Mouse (Mus musculus) embryonic facial prominence, embryonic 12.5 days (tissue): Measurements from ENCODE around the gene Heatr6. TPM values are rescaled to one million over a fixed set of nuclear protein-coding genes. Genes with fewer than 3 reads are reported as not detected.

Experiments
- ATAC-seq: fragments of 200-750 bp; cut with Nextera tagmentation; 2 replicates; pipeline ENCODE4 v1.8.0; 2017; ENCODE audit not compliant: insufficient number of reproducible peaks, insufficient read depth, low FRiP score, low TSS enrichment
- H3K27ac ChIP-seq: fragments of 300-500 bp; sonication (generic); 2 replicates; pipeline ENCODE4 v1.5.1; 2016; ENCODE audit warnings: mild to moderate bottlenecking
- H3K27me3 ChIP-seq: fragments of 300-500 bp; sonication (generic); 2 replicates; pipeline ENCODE4 v1.6.1; 2016; ENCODE audit warnings: mild to moderate bottlenecking, moderate library complexity
- H3K36me3 ChIP-seq: fragments of 300-500 bp; sonication (generic); 2 replicates; pipeline ENCODE4 v1.6.1; 2016; ENCODE audit warnings: mild to moderate bottlenecking
- H3K4me1 ChIP-seq: fragments of 300-500 bp; sonication (generic); 2 replicates; pipeline ENCODE4 v1.6.1; 2016
- H3K4me2 ChIP-seq: fragments of 300-500 bp; sonication (generic); replicated peaks from 2 replicates; pipeline ENCODE4 v1.6.1; 2016; ENCODE audit warnings: mild to moderate bottlenecking, moderate library complexity
- H3K4me3 ChIP-seq: fragments of 300-500 bp; sonication (generic); 2 replicates; pipeline ENCODE4 v1.5.1; 2016; ENCODE audit warnings: mild to moderate bottlenecking
- H3K9ac ChIP-seq: fragments of 300-500 bp; sonication (generic); 2 replicates; pipeline ENCODE4 v1.6.1; 2016; ENCODE audit warnings: mild to moderate bottlenecking, moderate library complexity
- H3K9me3 ChIP-seq: fragments of 300-500 bp; sonication (generic); 2 replicates; pipeline ENCODE4 v1.6.1; 2016; ENCODE audit warnings: mild to moderate bottlenecking, moderate library complexity
- WGBS: fragments of 180-500 bp; shearing (Covaris S2); methylation state at CpG from one replicate; pipeline ENCODE4 v1.1.7; 2016; 5-methylcytosine and 5-hydroxymethylcytosine counted together
- polyA plus RNA-seq: library from polyadenylated mRNA; unstranded; fragments of >200 nt; fragmentation: Nextera tagmentation; extraction: Ambion mirVana; gene quantifications from 2 replicates; pipeline ENCODE4 v1.2.1, GENCODE M21; 2016

Gene Heatr6
- polyA plus RNA-seq, 1 experiment from 2014 or later, result 31.2 TPM

DNA sequence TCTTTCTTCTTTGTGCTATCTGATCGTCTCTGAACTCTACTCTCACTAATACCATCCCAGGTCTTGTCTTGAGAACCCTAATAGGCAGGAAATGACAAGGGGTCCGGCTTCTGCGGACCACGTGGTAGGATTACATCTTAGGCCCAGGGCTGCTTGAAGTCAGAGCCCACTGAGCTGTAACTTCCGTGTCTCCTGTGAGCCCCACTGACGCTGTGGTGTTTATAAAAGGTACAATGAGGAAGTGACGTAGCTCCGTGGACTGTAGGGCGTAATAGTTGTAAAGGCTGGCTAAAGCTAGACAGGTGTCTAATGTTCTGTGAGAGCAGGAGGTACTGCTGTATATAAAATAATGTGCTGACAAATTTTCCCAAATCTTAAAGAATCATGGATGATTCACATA, 13.8 kb downstream of the Heatr6 start:
- Histone ChIP-seq H3K36me3 (peaks cover 96% of the 10 kb centered on the region), H3K4me3 (no peak overlapping the region), H3K27ac (no peak overlapping the region), H3K4me2 (no peak overlapping the region), H3K9me3 (no peaks in the 10 kb centered on the region), H3K4me1 (no peaks in the 10 kb centered on the region), H3K9ac (no peak overlapping the region), H3K27me3 (no peaks in the 10 kb centered on the region)
- no peak for ATAC-seq
- WGBS, result 86% methylated on average over 9 of the region's 9 CpGs

GRCm38 (mm10) chr11:83768976-83769375, 15.5 kb downstream of the Heatr6 start:
- no peak overlapping the region for H3K27ac ChIP-seq
- no peaks in the 10 kb centered on the region for H3K4me1 ChIP-seq
- ATAC-seq, result no peak
- H3K4me3 ChIP-seq, result no peak overlapping the region
- H3K9ac ChIP-seq, result no peak overlapping the region
- H3K9me3 ChIP-seq, result no peaks in the 10 kb centered on the region
- no peaks in the 10 kb centered on the region for H3K27me3 ChIP-seq
- peaks cover 95% of the 10 kb centered on the region for H3K36me3 ChIP-seq
- WGBS, result 84% methylated on average over 4 of the region's 4 CpGs
- H3K4me2 ChIP-seq, result no peak overlapping the region

- Histone ChIP-seq H3K9me3 (no peaks in the 10 kb centered on the region), H3K27ac (no peak overlapping the region), H3K4me2 (no peak overlapping the region), H3K27me3 (no peaks in the 10 kb centered on the region), H3K36me3 (peaks cover 95% of the 10 kb centered on the region), H3K4me1 (no peaks in the 10 kb centered on the region), H3K9ac (no peak overlapping the region), H3K4me3 (no peak overlapping the region)
- 95% methylated on average over 7 of the region's 7 CpGs for WGBS
- ATAC-seq, result no peak
Observed at GRCm38 (mm10) chr11:83771014-83771413, 17.5 kb downstream of the Heatr6 start.

DNA sequence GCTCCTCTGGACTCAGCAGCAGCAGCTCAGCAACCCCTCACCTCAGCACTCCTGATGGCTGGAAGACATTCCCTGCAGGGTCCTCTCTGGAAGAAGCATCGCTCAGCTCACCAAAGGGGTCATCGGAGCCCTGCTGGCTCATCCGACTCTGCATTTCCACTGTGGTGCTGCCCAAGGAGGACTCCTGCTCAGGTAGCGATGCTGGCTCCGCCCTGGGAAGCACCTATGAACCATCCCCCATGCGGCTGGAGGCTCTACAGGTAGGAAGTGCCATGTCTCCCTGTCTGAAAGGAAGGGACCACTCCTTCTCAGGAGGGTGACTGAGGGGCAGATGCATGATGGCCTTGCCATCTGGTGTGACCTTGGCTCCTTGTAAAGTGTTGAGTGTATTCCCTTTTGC, 18.8 kb downstream of the Heatr6 start:
- H3K9ac ChIP-seq, result no peak overlapping the region
- no peaks in the 10 kb centered on the region for H3K9me3 ChIP-seq
- no peak overlapping the region for H3K4me3 ChIP-seq
- no peak overlapping the region for H3K27ac ChIP-seq
- H3K4me1 ChIP-seq, result no peaks in the 10 kb centered on the region
- H3K27me3 ChIP-seq, result no peaks in the 10 kb centered on the region
- H3K36me3 ChIP-seq, result peaks cover 95% of the 10 kb centered on the region
- H3K4me2 ChIP-seq, result no peak overlapping the region
- 97% methylated on average over 6 of the region's 6 CpGs for WGBS
- no peak for ATAC-seq

DNA sequence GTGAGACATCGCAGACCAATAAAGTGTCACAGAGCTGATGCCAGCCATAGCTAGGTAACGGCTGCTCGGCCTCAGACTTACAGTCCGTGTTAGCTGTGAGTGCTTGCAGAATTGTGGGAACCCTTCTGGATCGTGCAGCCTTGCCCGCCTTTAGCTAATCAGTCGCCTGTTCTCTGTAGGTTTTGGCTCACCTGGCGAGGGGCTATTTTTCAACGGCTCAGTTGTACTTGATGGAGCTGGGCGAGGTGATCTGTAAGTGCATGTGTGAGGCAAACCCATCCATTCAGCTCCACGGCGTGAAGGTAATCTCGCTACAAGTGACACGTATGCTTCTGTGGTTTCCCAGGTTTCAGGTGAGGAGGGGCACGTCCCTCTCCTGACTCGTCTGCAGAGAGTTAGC, 20.2 kb downstream of the Heatr6 start:
- WGBS, result 96% methylated on average over 16 of the region's 16 CpGs
- no peak overlapping the region for H3K9ac ChIP-seq
- H3K36me3 ChIP-seq, result peaks cover 90% of the 10 kb centered on the region

GRCm38 (mm10) chr11:83774324-83774723, 20.8 kb downstream of the Heatr6 start:
- H3K4me2 ChIP-seq, result no peak overlapping the region
- H3K9me3 ChIP-seq, result no peaks in the 10 kb centered on the region
- H3K4me3 ChIP-seq, result no peak overlapping the region
- WGBS, result 93% methylated on average over 11 of the region's 11 CpGs
- H3K9ac ChIP-seq, result no peak overlapping the region
- peaks cover 91% of the 10 kb centered on the region for H3K36me3 ChIP-seq
- no peaks in the 10 kb centered on the region for H3K4me1 ChIP-seq
- H3K27me3 ChIP-seq, result no peaks in the 10 kb centered on the region
- no peak overlapping the region for H3K27ac ChIP-seq
- ATAC-seq, result no peak

More for the DNA sequence above, 20.2 kb downstream of the Heatr6 start:
- H3K27me3 ChIP-seq, result no peaks in the 10 kb centered on the region
- no peak for ATAC-seq
- H3K4me2 ChIP-seq, result no peak overlapping the region
- no peak overlapping the region for H3K27ac ChIP-seq
- no peaks in the 10 kb centered on the region for H3K9me3 ChIP-seq
- H3K4me3 ChIP-seq, result no peak overlapping the region
- no peaks in the 10 kb centered on the region for H3K4me1 ChIP-seq

DNA sequence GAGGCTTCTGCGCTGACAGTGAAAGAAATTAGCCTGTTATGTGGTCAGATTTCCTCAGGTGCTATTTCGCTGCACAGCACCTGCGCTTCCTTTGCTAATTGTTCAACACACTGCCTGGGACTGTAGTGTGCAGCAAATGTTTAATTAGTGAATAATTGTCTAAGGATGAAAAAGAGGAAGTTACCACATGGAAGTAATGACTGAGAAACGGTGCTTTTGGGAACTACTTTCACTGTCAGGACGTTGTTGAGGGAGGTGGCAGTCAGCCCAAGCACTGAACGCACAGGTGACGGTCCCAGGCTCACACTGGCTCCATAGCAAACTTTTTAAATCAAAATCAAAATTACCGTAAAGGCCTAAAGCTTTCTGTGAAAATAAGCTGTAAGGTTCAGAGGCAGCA, 23.3 kb downstream of the Heatr6 start:
- Histone ChIP-seq H3K4me3 (no peak overlapping the region), H3K4me1 (no peaks in the 10 kb centered on the region), H3K9ac (no peak overlapping the region), H3K36me3 (peaks cover 92% of the 10 kb centered on the region), H3K27me3 (no peaks in the 10 kb centered on the region), H3K27ac (no peak overlapping the region), H3K9me3 (no peaks in the 10 kb centered on the region), H3K4me2 (no peak overlapping the region)
- WGBS, result 92% methylated on average over 8 of the region's 8 CpGs
- ATAC-seq, result no peak

DNA sequence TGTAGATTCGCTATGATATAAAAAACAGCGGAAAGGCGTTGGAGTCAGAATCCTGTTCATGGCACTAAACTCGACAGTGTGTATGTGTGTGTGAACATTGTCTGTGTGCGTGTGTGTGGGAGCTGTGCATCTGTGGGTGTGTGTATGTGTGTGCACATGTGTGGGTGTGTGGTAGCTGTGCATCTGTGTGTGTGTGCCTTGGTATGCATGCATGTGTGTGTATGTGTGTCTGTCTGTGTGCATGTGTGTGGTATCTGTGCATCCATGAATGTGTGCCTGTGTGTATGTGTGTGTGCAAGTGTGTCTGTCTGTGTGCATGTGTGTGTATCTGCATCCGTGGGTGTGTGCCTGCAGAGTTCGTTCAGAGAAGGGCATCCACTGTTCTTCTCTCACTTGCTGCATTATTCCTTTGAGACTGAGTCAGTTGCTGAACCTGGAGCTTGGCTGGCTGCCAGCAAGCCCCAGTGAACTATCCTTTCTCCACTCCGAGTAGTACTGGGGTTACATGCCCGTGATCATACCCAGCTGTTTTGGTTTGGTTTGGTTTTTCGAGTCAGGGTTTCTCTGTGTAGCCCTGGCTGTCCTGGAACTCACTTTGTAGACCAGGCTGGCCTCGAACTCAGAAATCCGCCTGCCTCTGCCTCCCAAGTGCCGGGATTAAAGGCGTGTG, 30.6 kb downstream of the Heatr6 start:
- no peaks in the 10 kb centered on the region for H3K27me3 ChIP-seq
- no peak overlapping the region for H3K27ac ChIP-seq
- no peak for ATAC-seq
- 81% methylated on average over 14 of the region's 14 CpGs for WGBS
- H3K9me3 ChIP-seq, result no peaks in the 10 kb centered on the region
- peaks cover 46% of the 10 kb centered on the region for H3K36me3 ChIP-seq
- no peak overlapping the region for H3K4me2 ChIP-seq
- no peak overlapping the region for H3K4me3 ChIP-seq
- no peak overlapping the region for H3K9ac ChIP-seq
- H3K4me1 ChIP-seq, result no peaks in the 10 kb centered on the region

DNA sequence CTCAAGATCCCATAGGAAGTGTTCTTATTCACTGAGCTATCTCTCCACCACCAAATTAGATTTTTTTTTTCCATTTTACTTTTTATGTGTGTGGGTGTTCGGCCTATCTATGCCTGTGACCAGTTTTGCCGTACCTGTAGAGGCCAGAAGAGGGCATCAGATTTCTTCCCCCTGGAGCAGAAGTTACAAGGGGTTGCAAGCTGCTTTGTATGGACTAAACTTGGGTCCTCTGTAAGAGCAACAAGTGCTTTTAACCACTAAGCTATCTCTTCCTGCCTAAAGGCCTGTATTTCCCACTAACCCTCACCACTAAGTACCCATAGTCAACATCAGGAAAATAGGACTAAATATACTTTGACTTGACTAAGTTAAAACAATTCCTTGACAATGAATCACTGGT, 31.2 kb downstream of the Heatr6 start:
- ATAC-seq, result no peak
- Histone ChIP-seq H3K4me2 (no peak overlapping the region), H3K36me3 (peaks cover 40% of the 10 kb centered on the region), H3K4me1 (no peaks in the 10 kb centered on the region), H3K27ac (no peak overlapping the region), H3K4me3 (no peak overlapping the region), H3K9me3 (no peaks in the 10 kb centered on the region), H3K27me3 (no peaks in the 10 kb centered on the region), H3K9ac (no peak overlapping the region)
- WGBS, result 81% methylated on average over 2 of the region's 2 CpGs

DNA sequence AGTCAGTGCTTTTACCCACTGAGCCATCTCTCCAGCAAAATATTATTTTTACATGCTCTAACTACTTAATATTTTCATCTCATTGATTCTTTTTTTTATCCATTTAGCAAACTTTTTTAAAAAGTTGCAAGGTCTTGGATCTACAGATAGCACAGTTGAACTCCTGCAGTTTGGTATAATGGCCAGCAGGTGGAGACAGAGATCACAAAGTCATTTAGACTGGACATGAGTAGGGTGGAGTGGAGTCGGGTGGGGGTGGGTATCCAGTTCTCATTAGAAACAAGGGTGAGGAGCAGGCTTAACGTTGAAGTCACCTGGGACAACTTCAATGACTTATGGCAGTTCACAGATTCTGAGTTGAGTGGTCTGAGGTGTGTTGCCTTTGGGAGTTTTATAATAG, 31.9 kb downstream of the Heatr6 start:
- peaks cover 33% of the 10 kb centered on the region for H3K36me3 ChIP-seq
- H3K4me2 ChIP-seq, result no peak overlapping the region
- H3K4me1 ChIP-seq, result no peaks in the 10 kb centered on the region
- ATAC-seq, result no peak
- H3K27me3 ChIP-seq, result no peaks in the 10 kb centered on the region
- WGBS, result 11% methylated on average over 2 of the region's 2 CpGs
- no peak overlapping the region for H3K27ac ChIP-seq
- H3K9me3 ChIP-seq, result no peaks in the 10 kb centered on the region
- no peak overlapping the region for H3K9ac ChIP-seq
- no peak overlapping the region for H3K4me3 ChIP-seq

DNA sequence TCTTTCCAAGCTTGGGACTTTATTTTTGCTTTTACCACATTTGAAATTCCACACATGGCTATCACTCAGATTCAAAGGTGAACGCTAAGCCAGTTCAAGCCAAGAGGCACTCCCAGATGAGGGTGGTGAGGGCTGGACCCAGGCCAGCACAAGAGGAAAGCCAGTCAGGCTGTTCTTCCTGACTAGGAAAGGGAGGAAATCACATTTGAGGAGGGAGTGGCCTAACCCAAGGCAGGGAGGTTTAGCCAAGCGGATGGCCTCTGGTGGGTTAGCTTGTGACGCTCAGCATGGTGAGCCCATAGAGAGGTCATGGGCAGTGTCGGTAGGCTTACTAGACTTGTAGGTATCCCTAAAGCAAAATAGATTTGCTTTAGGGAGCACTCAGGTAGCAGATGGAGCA, 33.3 kb downstream of the Heatr6 start:
- H3K4me1 ChIP-seq, result no peaks in the 10 kb centered on the region
- no peak overlapping the region for H3K27ac ChIP-seq
- H3K36me3 ChIP-seq, result peaks cover 19% of the 10 kb centered on the region
- no peak overlapping the region for H3K9ac ChIP-seq
- H3K4me3 ChIP-seq, result no peak overlapping the region
- H3K9me3 ChIP-seq, result no peaks in the 10 kb centered on the region
- H3K4me2 ChIP-seq, result no peak overlapping the region
- ATAC-seq, result no peak; the same call in 1 of the 2 replicates
- H3K27me3 ChIP-seq, result no peaks in the 10 kb centered on the region
- WGBS, result 70% methylated on average over 4 of the region's 4 CpGs

GRCm38 (mm10) chr11:83787401-83788021, 34.0 kb downstream of the Heatr6 start:
- no peak overlapping the region for H3K4me3 ChIP-seq
- peaks cover 14% of the 10 kb centered on the region for H3K36me3 ChIP-seq
- no peaks in the 10 kb centered on the region for H3K4me1 ChIP-seq
- H3K9ac ChIP-seq, result no peak overlapping the region
- no peaks in the 10 kb centered on the region for H3K9me3 ChIP-seq
- H3K27me3 ChIP-seq, result no peaks in the 10 kb centered on the region
- 80% methylated on average over 15 of the region's 15 CpGs for WGBS
- no peak overlapping the region for H3K4me2 ChIP-seq
- no peak for ATAC-seq
- no peak overlapping the region for H3K27ac ChIP-seq
